Mouse (Mus musculus) kidney, adult 11 months (tissue): Measurements from ENCODE around the gene Cntln.

Source experiments
- DNase-seq: peaks from one replicate; pipeline ENCODE4 v3.0.0; 2022

The Cntln gene

DNA sequence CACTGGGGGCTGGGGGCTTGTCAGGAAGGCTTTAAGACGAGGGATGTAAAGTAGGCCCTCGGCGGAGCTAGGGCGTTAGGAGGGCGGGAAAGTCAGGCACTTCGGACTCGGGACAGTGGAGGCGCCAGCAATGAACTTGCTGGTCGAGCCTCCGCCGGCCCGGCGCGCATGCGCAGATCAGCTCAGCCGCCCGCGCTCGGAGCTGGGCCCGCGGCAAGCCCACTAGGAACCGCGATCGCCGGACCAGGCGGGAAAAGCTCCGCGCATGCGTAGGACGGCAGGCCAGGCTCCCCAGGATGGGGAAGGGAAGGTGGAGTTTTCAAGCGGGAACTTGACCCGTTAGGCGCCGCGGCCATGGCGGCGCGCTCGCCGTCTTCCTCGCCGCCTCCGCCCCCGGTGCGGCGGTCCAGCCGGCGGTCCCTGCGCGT, at the start of gene Cntln:
TSS of gene Cntln (plus strand) at position 199 of the 428 bp plus-strand sequence.
- peak; percentile 92 for DNase-seq

GRCm38 (mm10) chr4:84836979-84837378, 47.1 kb upstream of the Cntln start:
- DNase-seq: peak; percentile 8

DNA sequence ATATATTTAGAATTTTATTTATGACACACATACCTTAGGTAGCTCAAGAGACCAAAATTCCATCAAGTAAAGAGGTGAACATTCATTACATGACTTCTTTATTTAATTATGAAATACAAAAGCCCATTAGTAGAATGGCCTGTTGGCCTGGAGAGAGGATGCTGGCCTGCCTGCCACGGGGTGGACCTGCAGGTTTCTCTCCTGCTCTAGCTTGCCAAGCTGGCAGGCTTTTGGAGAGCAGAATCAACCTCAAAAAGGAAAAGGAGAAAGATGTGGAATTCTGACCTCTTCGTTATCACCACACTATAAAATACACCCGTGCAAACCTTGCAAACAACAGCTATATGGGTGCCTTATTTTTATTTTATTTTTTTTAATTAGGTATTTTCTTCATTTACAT, 45.6 kb upstream of the Cntln start:
- no peak for DNase-seq

DNA sequence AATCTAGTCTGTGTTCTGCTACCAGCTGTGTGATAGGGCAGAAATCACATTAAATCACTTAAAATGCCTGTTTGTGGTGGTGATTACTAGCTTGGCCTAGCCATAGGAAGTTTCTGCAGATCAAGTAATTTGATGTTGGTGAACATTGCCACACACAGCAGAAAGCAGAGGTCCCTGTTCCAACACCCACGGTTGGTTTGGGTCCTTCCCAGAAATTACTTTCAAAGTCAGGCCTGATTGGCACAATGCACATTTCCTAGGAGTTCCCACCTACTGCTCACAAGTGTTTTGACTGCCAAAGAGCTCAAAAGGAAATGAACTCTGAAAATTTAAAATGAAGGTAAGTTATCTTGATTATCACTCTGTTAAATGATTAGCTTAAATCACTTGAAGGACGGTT, 44.6 kb upstream of the Cntln start:
- DNase-seq: no peak

DNA sequence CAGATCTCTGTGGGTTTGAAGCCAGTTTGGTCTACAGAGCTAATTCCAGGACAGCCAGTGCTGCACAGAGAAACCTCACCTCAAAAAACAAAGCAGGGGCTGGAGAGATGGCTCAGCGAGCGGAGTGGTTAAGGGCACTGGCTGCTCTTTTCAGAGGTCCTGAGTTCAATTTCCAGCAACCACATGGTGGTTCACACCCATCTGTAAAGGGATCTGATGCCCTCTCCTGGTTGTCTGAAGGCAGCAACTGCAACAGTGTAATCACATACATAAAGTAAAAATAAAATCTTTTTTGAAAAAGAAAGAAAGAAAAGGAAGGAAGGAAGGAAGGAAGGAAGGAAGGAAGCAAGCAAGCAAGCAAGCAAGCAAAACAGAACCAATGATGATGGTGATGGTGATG, 26.5 kb upstream of the Cntln start:
- no peak for DNase-seq

- DNase-seq: no peak
Measured at GRCm38 (mm10) chr4:84876347-84876746, 7.8 kb upstream of the Cntln start.

DNA sequence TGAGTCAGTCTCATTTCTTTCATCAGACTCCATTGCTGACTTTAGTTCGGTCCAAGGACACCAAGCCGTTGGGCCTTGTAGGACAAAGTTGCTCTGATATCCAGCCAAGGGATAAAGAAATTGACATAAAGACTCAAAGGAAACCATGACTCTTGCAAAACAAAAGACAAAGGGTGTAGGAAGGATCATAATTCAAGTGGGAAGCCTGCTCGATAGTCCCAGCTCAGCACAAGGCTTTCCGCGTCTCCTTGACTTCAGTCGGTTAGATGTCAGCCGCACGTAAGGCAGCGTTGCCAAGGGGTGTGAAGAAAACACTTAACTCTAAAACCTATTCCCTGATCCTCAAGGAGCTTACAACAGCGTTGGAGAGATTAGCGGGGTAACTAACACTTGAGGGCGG, 463 bp upstream of the Cntln start:
- DNase-seq: no peak

- DNase-seq: peak; percentile 39
Measured at GRCm38 (mm10) chr4:84884539-84885270, 596 bp downstream of the Cntln start.

DNA sequence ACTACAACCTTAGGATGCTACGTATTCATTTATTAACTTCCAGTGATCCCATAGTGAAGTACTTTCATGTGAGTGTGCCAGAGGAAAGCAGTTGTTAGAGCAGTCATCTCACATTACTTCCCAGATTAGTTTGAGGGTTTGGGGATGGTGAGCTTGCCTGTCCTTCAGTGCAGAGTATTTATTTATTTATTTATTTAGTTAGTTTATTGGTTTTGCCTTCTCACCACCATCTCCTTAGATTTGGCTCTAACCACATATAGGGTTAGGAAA, 1.1 kb downstream of the Cntln start:
- DNase-seq: no peak

GRCm38 (mm10) chr4:84918393-84918792, 34.3 kb downstream of the Cntln start:
- DNase-seq: no peak

DNA sequence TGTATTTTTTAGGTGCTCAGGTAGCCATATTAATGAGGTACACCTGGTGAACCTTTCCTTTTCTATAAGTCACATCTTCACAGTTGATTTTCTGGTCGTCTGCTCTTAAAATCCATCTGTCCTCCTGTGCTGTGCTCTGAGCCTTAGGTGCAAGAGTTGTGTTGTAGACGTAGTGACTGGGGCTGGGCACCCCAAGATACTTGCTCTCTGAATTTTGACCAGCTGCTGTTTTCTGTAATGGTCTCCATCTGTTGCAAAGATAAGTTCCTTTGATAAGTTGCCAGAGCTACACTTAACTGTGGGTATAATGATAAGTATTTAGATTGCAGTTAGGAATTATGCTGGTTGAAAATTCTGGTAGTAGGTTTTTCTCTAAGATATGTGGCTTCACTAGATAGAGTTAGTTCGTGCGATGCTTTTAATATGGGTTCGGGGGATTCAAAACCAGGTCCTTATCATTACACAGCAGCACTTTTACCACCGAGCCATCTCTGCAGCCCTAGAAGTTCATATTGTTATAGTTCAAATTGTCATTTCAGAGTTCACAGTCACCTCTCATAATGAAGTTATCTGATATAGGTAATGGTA, 50.3 kb downstream of the Cntln start:
- no peak for DNase-seq

- DNase-seq: no peak
Measured at GRCm38 (mm10) chr4:84942059-84942458, 58.0 kb downstream of the Cntln start.

- DNase-seq: no peak
Measured at GRCm38 (mm10) chr4:84942651-84943050, 58.5 kb downstream of the Cntln start.

DNA sequence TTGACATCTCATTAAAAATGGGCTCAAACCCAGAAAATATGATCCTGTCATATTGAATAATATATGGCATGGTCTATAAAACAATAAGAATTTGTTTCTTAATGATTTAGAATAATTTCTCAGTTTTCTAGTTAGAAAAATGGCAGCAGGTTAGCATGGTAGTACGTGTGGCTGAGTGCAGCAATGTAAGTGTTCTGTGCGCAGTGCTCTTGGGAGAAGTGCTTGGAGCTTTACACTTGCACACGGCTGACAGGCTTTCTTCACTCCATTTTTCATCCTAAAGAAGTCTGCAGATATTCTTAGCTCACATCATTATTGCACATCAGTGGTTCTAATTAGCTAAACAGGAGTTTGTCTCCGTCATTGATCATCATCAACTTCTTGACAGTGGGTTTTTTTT, 60.0 kb downstream of the Cntln start:
- DNase-seq: no peak

- DNase-seq: no peak
Measured at GRCm38 (mm10) chr4:84946450-84946849, 62.3 kb downstream of the Cntln start.

GRCm38 (mm10) chr4:84976875-84977646, 93.0 kb downstream of the Cntln start:
- no peak for DNase-seq

- DNase-seq: no peak
Measured at GRCm38 (mm10) chr4:84995520-84996348, 111.6 kb downstream of the Cntln start.

DNA sequence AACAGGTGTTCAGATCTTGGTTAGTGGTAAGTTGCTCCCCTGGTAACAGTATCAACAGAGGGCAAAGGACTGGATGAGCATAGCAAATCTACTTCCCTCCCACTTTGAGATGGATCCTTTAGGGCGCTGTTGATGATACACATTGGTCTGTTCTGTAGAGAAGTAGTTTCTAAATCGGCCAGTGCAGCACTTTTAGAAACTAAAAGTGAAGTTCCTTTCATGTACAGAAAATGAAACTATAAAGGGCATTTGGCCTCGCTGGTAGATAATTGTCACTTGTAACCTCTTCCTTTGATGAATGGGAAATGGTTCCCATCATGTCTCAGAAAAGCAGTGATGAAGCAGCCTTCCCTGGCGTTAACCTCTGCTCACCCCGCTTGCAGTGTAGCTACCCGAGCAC, 121.5 kb downstream of the Cntln start:
- no peak for DNase-seq

DNA sequence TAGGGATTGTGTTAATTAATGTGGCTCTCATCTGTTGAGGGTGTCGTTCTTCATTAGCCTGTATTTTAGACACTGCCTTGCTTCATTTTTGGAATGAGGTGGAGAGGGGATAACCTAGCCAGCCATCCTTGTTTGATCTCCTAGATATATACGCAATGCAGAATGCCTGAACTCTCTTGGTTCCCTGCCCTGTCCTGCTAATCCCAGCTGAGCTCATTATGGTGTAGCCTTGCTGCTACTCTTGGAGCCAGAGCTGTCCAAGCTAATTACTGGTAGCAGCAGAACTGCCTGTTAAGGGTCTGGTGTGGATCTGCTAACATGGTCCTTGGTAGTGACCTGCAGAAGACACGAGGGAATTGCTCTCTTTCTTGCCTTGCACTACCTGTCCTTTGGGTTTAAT, 122.7 kb downstream of the Cntln start:
- DNase-seq: no peak

DNA sequence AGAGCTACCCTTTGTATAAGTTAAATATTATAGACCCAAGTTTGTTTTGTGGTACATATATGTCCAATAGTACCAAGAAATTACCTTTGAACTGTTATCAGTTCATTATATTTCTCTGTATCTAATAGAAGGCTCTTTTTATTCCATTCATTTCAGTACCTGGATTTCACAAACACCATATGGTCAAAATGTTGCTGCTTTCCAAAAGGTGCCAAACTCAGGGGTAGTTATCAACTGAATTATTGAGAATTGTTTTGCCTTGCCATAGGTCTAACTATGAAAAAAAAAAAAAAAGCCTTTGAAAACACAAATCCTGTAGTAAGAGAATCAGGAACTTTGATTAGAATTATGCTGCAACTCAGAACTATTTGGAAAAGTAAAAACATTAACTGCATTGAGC, 126.7 kb downstream of the Cntln start:
- no peak for DNase-seq

DNA sequence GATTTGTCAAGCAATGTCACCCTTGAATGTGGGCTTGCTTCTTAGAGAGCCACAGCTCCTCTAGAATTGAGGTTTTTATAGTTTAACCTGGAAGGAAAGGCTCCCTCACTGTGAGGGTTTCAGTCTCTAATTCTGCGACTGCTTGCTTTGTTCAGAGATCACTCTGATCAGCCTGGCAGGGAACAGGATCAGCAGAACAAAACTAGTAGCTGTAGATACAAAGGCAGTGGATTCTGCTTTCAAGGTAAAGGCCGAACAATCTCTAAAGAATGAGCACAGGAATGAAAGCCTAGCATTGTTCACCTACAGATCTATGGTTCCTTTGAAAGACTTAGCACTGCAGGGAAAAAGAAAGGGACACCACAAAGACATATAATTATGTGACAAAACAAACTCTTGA, 161.6 kb downstream of the Cntln start:
- DNase-seq: no peak

DNA sequence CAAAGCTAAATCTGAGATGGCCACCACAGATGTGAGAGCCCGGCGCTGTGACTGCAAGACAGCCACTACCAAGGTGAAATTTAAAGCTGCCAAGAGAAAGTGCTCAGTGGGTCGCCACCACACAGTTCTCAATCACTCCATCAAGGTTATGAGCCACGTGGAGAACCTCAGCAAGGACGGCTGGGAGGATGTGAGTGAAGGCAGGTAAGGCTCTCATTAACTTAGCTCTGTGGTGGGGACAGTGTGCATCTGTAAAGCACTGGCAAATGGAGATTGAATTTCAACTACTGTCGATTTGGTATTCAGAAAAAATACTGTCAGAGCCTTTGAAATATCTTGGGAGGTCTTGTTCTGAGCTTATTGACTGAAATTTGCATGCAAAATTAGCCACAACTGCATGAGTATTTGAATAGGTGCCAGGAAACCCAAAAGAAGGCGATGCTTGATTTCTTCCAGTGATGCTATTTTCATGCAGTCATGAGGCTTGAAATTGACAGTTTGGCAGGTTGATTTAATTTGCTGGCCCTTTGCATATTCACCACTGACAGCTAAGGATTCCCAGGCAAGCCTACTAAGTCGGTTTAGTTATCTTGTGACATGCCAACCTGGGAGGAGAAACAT, 165.9 kb downstream of the Cntln start:
- DNase-seq: no peak

DNA sequence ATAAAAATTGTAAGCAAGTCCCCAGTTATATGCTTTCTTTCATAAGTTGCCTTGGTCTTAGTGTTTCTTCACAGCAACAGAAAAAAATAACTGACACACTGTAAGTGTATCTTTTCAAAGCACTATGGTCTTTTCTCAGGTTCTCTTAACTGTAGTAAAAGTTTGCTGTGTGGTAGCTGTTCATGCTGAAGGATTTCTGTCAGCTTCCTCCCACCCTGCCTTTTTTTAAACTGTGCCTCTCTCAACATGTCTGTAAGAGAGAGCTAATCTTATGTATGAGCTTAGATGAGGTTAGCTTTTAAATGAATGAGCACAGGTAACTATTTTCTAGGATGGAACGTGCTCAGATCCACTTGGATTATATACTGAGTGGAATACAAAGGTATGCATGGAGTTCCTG, 170.5 kb downstream of the Cntln start:
- DNase-seq: no peak
